Mouse (Mus musculus): ENCODE measurements at regions not wholly inside any gene's neighbourhood (a gene's known extent, or its start where the extent isn't known, plus 50 kb on each side); places are given as distances from the start of the nearest gene placed in this dataset.

GRCm38 (mm10) chr2:21963343-21964026 is 263.8 kb upstream of the Myo3a start:
- TF ChIP-seq CTCF (IDR thresholded peaks at IDR 0.05 in 2 of 3, conservative IDR thresholded peaks at IDR 0.05 in 1 of 3; ENCODE audit: control insufficient read depth in 1 of 3, insufficient read depth in 1 of 3, low read depth in 2 of 3, low read length in 3 of 3, poor library complexity in 1 of 3, severe bottlenecking in 1 of 3) (no peak), ETS1 (IDR thresholded peaks at IDR 0.05; ENCODE audit: low read depth, low read length) (no peak), POLR2AphosphoS2 (IDR thresholded peaks at IDR 0.05; ENCODE audit: low read length) (no peak)

Data from MEL (cell line).